Mouse (Mus musculus) brain, embryonic 14.5 days (tissue): ENCODE results near the gene Gm21936. TPM values are rescaled to one million over a fixed set of nuclear protein-coding genes. Genes with fewer than 3 reads are reported as not detected.
"Not testable (repeated sequence)": the region's sequence is repeated elsewhere in the genome, so short reads cannot be mapped to it uniquely, and the experiment has no call there.

Experiments
- DNase-seq: peaks from one replicate; pipeline ENCODE4 v3.0.0-alpha.2; 2011; ENCODE audit warnings: low read depth
- polyA plus RNA-seq: library from polyadenylated mRNA; depleted of rRNA; stranded (reverse); fragments of >200 nt; gene quantifications from 2 replicates; pipeline ENCODE4 v1.2.3, GENCODE M21; 2012; rRNA removed

Gm21936 gene
- not detected in 2 replicates for polyA plus RNA-seq

DNA sequence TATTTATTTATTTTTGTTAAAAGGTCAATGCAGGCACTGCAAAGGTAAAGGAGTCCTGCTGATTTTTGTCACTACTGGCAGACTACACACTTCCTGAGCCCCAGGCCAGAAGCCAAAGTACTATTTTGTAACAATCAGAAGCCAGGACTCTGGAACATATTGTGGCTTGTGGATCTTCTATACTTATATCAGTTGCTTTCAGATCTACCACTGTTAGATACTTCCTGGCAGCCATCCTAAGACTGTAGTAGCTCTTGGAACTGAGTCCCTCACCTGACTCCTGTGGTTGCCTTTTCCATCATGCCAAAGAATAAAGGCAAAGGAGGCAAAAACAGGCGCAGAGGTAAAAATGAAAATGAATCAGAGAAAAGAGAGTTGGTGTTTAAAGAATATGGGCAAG is at the start of gene Gm21936:
TSS of gene Gm21936 (plus strand) at position 301 of the 400 bp plus-strand sequence.
- DNase-seq: not testable (repeated sequence)

DNA sequence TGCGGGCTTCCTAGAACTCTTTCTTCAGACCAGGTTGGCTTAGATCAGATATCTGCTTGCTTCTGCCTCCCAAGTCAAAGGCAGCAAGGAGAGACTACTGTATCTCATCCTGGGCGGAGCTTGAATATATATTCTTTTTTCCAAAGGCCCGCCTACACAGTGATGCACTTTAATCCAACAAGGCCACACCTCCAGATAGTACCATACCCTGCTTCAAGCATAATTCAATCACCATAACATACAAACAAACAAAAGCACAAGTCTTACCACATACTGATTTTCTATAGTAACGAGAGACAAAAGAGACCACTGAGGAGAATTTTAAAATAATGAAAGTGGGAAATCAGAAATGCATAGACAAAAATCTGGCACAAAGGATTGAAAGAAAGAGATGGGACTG is 19.7 kb upstream of the Gm21936 start, which contains the start of gene Gm21319:
TSS of gene Gm21319 (minus strand) at position 101 of the 400 bp plus-strand sequence.
- DNase-seq: not testable (repeated sequence)

DNA sequence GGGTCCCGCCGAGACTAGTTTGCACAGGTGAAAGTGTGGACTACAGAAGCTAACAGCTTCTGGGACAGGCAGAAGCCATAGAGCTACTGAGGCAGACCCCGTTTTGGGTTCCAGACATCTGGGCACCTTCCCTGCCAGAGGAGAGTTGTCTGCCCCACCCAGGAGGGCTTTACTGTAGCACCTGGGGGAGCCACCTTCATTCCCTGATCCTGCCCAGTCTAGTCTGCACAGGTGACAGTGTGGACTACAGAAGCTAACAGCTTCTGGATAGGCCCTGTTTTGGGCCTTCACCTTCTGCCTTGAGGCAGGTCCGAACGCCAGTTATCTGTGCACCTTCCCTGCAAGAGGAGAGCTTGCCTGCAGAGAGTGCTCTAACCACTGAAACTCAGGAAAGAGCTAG is 2.7 kb downstream of the Gm21936 start:
- DNase-seq: not testable (repeated sequence)

DNA sequence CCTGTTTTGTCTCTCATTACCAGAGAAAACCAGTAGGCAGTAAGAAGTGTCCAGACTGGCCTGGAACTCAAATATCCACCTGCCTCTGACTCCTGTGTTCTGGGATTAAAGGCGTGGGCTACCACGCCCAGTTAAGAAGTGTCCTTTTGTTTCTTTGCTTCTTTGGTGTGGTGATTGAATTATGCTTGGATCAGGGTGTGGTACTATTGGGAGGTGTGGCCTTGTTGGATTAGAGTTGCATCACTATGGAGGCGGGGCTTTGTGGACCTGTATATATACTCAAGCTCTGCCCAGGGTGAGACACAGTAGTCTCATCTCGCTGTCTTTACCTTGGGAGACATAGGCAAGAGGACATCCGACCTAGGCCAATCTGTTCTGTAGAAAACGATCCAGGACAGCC is 21.0 kb downstream of the Gm21936 start, which contains the start of gene BB287469:
TSS of gene BB287469 (plus strand) at position 301 of the 400 bp plus-strand sequence.
- DNase-seq: not testable (repeated sequence)

DNA sequence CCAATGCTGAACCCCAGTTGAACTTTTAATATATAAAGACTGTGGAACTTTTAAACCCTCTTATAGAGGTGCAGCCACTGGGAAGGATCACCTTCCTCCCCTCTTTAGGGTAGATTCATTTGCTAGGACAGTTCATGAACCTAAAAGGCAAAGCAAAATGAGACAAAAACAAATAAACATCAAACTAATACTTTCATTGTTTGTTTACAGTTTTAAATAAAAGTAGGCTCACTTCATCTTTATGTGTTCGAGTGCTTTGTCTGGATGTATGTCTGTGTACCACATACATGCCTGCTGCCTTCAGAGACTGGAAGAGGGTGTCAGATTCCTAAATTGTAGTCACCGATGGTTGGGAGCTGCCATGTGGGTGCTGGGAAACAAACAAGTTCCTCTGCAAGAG is 46.9 kb downstream of the Gm21936 start, which contains the start of gene Gm2001:
TSS of gene Gm2001 (minus strand) at position 101 of the 400 bp plus-strand sequence.
- DNase-seq: not testable (repeated sequence)

Other genes starting within 250 kb of the Gm21936 start
- gene Oog1, start 192.8 kb upstream of the Gm21936 start, polyA plus RNA-seq: not detected in 2 replicates
- gene Gm4027, start 176.6 kb upstream of the Gm21936 start, polyA plus RNA-seq: not detected in 2 replicates
- not detected in 2 replicates for gene Gm16381, start 150.9 kb upstream of the Gm21936 start, polyA plus RNA-seq
- not detected in 2 replicates for gene Gm21319, start 19.8 kb upstream of the Gm21936 start, polyA plus RNA-seq
- not detected in 2 replicates for gene BB287469, start 21.1 kb downstream of the Gm21936 start, polyA plus RNA-seq
- gene Gm2001, start 46.8 kb downstream of the Gm21936 start, polyA plus RNA-seq: not detected in 2 replicates
- not detected in 2 replicates for gene Gm2016, start 78.6 kb downstream of the Gm21936 start, polyA plus RNA-seq
- not detected in 2 replicates for gene Gm2022, start 99.9 kb downstream of the Gm21936 start, polyA plus RNA-seq
- gene Gm2035, start 124.3 kb downstream of the Gm21936 start, polyA plus RNA-seq: not detected in 2 replicates
- not detected in 2 replicates for gene Gm2042, start 158.6 kb downstream of the Gm21936 start, polyA plus RNA-seq
- gene Gm2075, start 216.3 kb downstream of the Gm21936 start, polyA plus RNA-seq: not detected in 2 replicates
- not detected in 2 replicates for gene Gm6803, start 223.3 kb downstream of the Gm21936 start, polyA plus RNA-seq
- not detected in 2 replicates for gene Gm2056, start 231.5 kb downstream of the Gm21936 start, polyA plus RNA-seq